Mouse (Mus musculus): ENCODE data around the gene Pfkp.

DNA sequence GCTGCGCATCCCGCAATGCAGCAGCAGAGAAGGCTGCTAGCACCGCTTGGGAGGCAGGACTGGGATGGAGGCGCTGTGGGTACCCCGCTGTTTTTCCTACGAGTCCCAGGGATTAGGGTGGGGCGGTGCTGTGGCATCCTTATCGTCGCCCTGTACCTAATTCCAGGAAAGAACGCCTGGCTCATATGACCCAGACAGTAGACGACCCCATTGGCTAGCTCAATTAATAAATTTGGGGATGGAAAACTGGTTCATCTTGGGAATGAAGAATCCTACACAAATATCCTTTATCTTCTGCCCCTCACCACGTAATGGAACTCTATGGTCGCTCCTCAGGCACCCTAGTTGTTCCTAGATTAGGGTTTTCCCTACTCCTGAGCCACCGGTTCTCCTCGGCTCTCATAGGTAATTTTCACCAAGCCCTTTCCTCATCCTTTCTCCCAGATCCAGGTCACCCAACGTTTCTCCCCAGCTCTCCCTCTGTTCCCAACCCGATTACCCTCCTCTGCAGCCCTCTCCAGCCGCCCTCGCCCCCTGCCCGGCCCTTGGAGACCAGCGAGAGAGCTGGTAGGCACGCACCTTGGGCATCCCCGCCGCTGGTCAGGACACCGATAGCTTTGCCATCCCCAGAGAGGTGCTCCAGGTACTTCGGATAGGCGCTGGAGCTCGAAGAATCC, 447 bp downstream of the Pfkp start:
- no peak for TF ChIP-seq CTCF (IDR thresholded peaks at IDR 0.05; ENCODE audit: extremely low read depth, insufficient read depth, insufficient read length, insufficient replicate concordance)
- no peak for TF ChIP-seq POLR2A (IDR thresholded peaks at IDR 0.05; ENCODE audit: low read depth, low read length)

Data from spleen, adult 2 months (tissue).